Mouse (Mus musculus): ENCODE measurements at regions not wholly inside any gene's neighbourhood (a gene's known extent, or its start where the extent isn't known, plus 50 kb on each side); places are given as distances from the start of the nearest gene placed in this dataset.

- DNase-seq: peak; percentile 61 to 74
These were observed 210.6 kb downstream of the Csnka2ip start for GRCm38 (mm10) chr16:64391440-64392197.

GRCm38 (mm10) chr16:64368608-64369399 lies 233.4 kb downstream of the Csnka2ip start:
- no peak for DNase-seq

GRCm38 (mm10) chr16:64347940-64348339 lies 254.3 kb downstream of the Csnka2ip start:
- no peak for DNase-seq

GRCm38 (mm10) chr16:64332887-64333455 lies 269.2 kb downstream of the Csnka2ip start:
- DNase-seq: peak in 1 of 2 experiments; percentile 18

GRCm38 (mm10) chr16:64332195-64332886 lies 269.9 kb downstream of the Csnka2ip start:
- peak; percentile 55 to 62 for DNase-seq

GRCm38 (mm10) chr16:64329264-64330060 lies 272.7 kb downstream of the Csnka2ip start:
- DNase-seq: peak in 1 of 2 experiments; percentile 12

- DNase-seq: peak; percentile 66 to 72
These were observed 283.3 kb downstream of the Csnka2ip start for GRCm38 (mm10) chr16:64318796-64319493.

- peak; percentile 33 to 38 for DNase-seq
These were observed 285.4 kb downstream of the Csnka2ip start for GRCm38 (mm10) chr16:64316831-64317230.

GRCm38 (mm10) chr16:64293507-64293906 lies 308.7 kb downstream of the Csnka2ip start:
- DNase-seq: no peak

- DNase-seq: no peak
These were observed 316.9 kb downstream of the Csnka2ip start for GRCm38 (mm10) chr16:64285306-64285705.

GRCm38 (mm10) chr16:64275860-64276597 lies 326.2 kb downstream of the Csnka2ip start:
- DNase-seq: no peak

GRCm38 (mm10) chr16:64275420-64275819 lies 326.8 kb downstream of the Csnka2ip start:
- DNase-seq: no peak

GRCm38 (mm10) chr16:64264960-64265736 lies 337.1 kb downstream of the Csnka2ip start:
- no peak for DNase-seq

GRCm38 (mm10) chr16:64251155-64251554 lies 351.1 kb downstream of the Csnka2ip start:
- no peak for DNase-seq

- no peak for DNase-seq
These were observed 353.5 kb downstream of the Csnka2ip start for GRCm38 (mm10) chr16:64248743-64249142.

- no peak for DNase-seq
These were observed 356.3 kb downstream of the Csnka2ip start for GRCm38 (mm10) chr16:64245942-64246341.

GRCm38 (mm10) chr16:64224336-64224735 lies 360.4 kb upstream of the Epha3 start:
- no peak for DNase-seq

- DNase-seq: no peak
These were observed 352.7 kb upstream of the Epha3 start for GRCm38 (mm10) chr16:64216671-64217070.

- DNase-seq: no peak
These were observed 347.9 kb upstream of the Epha3 start for GRCm38 (mm10) chr16:64211895-64212294.

Data from cerebellum, adult 18-20 months (tissue).